Mouse (Mus musculus) B cell, adult 2 months (primary cell): Measurements from ENCODE around the gene Med22.
"Not testable (repeated sequence)": the region's sequence is repeated elsewhere in the genome, so short reads cannot be mapped to it uniquely, and the experiment has no call there.

Source experiments
- DNase-seq, 2 experiments: peaks; one replicate each; pipeline ENCODE4 v3.0.0; 2022

Med22 gene

DNA sequence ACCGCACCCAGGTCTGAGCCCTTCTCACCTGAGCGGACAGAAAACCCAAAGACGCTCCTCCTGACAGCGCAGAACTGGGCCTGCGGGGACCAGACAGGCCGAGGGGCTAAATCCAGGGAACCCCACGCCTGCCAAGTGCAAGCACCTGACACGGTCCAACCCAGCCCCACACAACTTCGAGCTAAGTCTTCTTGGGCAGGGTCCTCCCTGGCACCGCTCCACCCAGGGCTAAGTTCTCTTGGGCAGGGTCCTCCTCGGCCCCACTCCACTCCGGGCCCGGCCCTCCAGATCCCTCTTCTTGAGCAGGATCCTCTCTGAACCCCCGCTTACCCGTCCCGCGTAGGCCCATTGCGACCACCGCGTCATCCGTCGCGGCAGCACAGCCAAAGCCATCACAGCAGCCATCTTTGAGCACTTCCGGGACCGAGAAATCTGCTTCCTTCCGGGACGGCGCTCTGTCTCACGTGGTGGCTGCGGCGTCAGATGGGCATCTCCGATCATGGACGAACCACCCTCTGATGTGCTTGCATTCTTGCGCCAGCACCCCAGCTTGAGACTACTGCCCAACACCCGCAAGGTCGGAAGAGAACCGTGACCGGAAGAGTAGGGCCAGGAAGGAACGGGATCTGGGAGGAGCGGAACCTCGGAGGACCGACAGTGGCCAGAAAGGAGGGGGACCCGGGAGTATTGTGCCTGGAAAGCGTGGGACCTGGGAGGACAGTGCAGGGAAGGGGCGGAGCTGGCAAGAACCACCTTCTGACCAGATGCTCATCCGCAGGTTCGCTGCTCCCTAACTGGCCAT, 5.7 kb upstream of the Med22 start, which contains the start of the genes Surf2 and Surf1:
Gene Surf2, plus strand, starts transcription at position 441 of the 802 bp plus-strand sequence.
Gene Surf1, minus strand, starts transcription at position 604 of the 802 bp plus-strand sequence.
- peak; percentile 82 to 83 for DNase-seq

GRCm38 (mm10) chr2:26914148-26914941, 3.9 kb upstream of the Med22 start:
- DNase-seq = no peak

GRCm38 (mm10) chr2:26913416-26914147, 3.1 kb upstream of the Med22 start:
- no peak for DNase-seq

DNA sequence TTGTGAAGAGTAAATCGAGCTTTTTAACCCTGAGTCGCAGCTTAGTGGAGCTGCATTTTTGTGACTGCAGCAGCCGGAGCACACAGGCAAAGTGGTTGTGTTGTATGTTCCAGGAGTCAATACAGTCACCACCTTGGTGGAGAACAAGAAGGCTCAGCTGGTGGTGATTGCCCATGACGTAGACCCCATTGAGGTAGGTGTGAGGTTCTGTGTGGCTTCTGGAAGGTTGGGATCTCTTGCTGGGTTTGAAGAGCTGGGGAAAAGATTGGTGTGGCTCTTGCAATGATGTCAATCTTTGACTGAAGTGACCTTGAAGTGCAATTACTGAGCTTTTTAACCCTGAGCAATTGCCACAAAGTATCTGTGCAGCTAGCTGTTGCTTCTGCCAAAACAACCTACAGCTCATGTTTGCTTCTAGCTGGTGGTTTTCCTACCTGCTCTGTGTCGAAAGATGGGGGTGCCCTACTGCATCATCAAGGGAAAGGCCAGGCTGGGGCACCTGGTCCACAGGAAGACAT, 1.8 kb upstream of the Med22 start:
- DNase-seq = no peak

DNA sequence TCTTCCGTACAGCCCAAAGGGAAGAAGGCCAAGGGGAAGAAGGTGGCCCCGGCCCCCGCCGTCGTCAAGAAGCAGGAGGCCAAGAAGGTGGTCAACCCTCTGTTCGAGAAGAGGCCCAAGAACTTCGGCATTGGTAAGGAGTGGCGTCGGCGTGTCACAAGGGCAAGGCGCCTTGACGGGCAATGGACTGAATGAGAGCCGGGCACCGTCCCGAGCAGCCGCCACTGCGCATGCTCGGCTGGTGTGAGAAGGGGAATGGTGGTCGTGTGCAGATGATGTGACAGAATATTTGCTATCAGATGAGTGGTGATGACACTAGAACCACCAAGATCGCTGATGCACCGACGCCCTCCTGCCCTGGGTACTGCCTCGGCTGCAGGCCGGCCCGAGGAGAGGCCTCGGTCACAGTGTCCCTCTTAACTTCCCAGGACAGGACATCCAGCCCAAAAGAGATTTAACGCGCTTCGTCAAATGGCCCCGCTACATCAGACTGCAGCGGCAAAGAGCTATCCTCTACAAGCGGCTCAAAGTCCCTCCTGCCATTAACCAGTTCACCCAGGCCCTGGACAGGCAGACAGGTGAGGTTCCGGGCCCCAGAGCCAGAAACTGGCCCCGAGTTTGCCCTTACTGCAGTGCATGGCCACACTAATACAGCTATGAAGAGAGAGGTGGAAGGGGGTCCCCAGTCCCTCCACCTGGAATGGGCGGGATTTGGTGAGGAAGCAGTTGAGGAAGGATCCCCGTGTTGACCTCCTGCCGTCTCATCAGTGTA, 703 bp upstream of the Med22 start:
- peak in 1 of 2 experiments; percentile 69 for DNase-seq

DNA sequence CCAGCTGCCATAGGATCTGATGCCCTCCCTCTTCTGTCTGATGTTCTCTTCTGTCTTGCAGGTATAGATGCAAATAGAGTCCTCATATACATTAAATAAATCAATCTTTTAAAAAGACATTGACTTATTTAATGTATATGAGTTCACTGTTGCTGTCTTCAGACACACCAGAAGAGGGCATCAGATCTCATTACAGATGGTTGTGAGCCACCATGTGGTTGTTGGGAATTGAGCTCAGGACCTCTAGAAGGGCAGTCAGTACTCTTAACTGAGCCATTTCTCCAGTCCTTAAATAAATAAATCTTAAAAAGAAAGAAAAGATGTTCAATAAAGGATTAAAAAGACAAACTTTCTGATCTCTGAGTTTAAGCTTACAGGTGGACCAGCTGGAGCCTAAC, 1.1 kb downstream of the Med22 start:
- no peak for DNase-seq

GRCm38 (mm10) chr2:26908710-26909386, 1.6 kb downstream of the Med22 start:
- no peak for DNase-seq

DNA sequence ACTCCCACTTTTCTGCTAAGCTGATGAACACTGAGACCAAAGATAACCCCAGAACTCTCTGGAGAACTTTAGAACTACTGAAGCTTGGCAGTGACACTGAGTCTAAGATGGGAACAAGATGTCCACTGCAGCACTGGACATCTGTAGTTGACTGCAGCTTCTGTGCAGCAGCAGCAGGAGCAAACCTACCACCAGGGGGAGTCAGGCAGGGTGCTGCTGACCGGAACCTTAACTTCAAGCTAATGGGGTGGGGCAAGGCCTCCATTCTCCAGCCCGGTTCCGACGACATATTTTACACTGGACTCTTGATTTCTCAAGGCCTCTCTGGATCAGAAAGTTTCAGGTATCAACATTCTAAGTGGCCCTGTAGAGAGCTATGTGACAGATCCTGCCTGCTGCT, 3.4 kb downstream of the Med22 start:
- peak; percentile 60 to 63 for DNase-seq

- DNase-seq = no peak
These were observed 4.0 kb downstream of the Med22 start for GRCm38 (mm10) chr2:26906431-26906830.

GRCm38 (mm10) chr2:26905936-26906335, 4.5 kb downstream of the Med22 start:
- DNase-seq = no peak

DNA sequence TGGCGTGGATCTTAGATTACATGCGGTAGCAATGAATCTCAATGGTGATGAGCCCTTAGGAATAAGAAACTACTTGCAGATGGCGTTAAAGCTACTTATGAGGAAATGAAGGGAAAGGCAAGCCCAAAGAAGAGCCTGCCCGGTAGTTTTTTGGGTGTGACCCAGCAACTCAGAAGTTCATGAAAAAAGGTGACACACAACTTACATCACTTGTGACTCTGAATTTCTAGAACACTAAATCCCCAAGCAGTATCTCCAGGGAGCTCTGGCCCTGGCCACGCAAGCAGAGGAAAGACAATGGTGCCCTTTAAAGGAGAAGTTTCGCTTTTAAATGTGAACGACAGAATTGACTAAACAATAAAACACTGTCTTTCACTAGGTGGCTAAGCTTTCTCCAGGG, 7.2 kb downstream of the Med22 start:
- DNase-seq = no peak

- DNase-seq = peak; percentile 94 to 96
These were observed 7.8 kb downstream of the Med22 start, which contains the start of gene Surf6 for GRCm38 (mm10) chr2:26902467-26903220. Surf6 (minus strand) TSS chr2:26902879.

DNA sequence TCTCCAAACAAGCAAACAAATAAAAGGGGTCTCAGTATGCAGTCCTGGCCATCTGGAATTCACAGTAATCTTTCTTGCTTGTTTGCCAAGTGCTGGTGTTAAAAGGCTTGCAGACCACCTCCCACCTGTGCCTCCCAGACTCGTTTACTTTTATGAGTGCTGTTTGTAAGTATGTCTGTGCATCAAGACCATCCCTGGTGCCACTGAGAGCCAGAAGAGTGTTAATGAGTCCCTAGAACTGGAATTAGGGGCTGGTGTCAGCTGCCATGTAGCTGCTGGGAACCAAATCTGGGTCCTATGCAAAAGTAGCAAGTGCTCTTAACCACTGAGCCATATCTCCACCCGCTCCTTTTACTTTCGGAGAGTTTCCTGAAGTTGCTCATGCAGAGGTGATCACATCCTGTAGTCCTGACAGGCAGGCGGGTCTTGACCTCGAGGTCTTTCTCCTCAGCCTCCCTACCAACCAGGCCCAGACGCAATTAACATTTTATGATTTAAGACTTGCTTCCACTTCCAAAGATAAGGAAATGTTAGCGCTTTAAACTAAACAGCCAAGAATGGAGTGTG, 8.6 kb downstream of the Med22 start:
- peak; percentile 36 to 41 for DNase-seq

DNA sequence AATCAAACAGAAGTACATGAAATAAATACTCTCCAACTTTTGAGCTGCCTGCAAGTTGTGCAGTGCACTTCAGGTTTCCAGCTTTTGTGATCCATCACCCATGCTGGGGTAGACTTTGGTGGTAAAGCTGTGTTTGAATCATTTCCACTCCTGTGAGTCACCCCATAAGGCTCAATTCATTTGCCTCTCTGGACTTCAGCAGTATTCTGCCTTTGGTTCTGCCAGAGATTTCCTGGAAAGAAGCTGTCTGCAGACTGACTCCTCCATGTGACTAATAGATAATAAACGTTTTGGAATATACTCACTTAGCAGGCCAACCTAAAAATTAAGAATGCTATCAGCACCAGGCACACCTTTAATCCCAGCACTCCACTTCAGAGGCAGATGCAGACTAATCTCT, 9.7 kb downstream of the Med22 start:
- no peak for DNase-seq

DNA sequence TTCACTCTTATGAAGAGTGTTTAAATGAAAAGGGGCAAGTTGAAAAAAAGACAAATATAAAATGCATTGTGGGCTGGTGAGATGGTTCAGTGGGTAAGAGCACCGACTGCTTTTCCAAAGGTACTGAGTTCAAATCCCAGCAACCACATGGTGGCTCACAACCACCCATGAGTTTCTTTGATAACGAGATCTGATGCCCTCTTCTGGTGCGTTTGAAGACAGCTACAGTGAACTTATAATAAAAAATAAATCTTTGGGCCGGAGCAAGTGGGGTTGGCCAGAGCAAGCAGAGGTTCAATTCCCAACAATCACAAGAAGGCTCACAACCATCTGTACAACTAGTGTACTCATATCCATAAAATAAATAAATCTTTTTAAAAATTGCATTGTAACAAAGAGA, 14.6 kb downstream of the Med22 start:
- no peak for DNase-seq

- DNase-seq = not testable (repeated sequence)
These were observed 24.3 kb downstream of the Med22 start for GRCm38 (mm10) chr2:26886170-26886569.

- DNase-seq = not testable (repeated sequence)
These were observed 24.9 kb downstream of the Med22 start for GRCm38 (mm10) chr2:26885541-26885940.

GRCm38 (mm10) chr2:26878571-26878970, 31.9 kb downstream of the Med22 start:
- DNase-seq = no peak

- DNase-seq = no peak
These were observed 39.8 kb downstream of the Med22 start for GRCm38 (mm10) chr2:26870666-26871065.

DNA sequence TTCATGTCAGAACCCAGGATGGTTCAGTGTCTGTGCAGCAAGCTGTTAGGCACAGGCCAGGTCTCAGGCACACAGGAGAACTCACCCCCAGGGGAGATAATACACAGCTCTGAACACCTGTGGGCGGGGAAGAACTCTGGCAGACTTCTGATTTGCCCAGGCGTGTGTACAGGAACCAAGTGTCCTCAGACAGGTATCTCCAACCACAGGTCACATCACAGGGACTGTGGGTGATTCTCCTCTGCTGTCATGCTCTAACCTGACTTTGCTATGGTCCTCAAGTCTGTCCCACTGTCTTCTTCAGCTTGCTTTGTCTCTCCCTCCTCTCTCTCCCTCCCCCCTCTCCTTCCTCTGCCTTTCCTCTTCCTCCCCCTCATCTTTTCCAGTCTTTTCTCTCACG, 45.6 kb downstream of the Med22 start, which contains the start of gene Abo:
Gene Abo, minus strand, starts transcription at position 101 of the 400 bp plus-strand sequence.
- DNase-seq = no peak
